ENCODE assay signal across 29 mouse cellular contexts in the genomic region with DNA sequence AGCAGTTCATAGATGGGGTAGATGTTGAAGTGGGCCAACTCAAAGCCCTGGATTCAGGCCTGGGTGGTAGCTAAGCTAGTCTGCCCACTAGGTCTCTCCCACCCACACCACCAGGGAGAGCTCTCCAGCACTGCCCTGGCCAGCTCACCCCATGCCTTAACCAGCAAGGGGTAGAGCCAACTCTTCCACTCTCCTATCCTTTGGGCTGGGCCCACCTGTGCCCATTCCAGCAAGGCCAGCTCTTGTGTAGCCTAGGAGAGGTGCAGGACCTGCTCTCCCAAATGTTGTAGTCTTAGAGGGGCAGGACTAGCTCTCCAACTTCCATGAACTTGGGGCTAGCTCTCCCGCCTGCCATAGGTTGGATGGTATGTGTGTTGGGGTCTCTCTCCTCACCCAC. TPM values are rescaled to one million over a fixed set of nuclear protein-coding genes. Genes with fewer than 3 reads are reported as not detected.
DNase-seq lines count a peak whose midpoint lies in the region; ATAC-seq and TF ChIP-seq lines count a peak whose summit lies in the region.
"Had no signal": no experiment of that assay in that cellular context is flagged by ENCODE, and none has a peak within 500 bp of the region (broad histone marks: within the 10 kb centered on the region; RNA-seq: fewer than 3 reads in every experiment).

No protein-coding gene starts in this region.

- WGBS in heart, embryonic 10.5 days, result 76% methylated on average over 1 of the region's 1 CpGs
- 79% methylated on average over 1 of the region's 1 CpGs for WGBS in heart, embryonic 11.5 days (ENCODE audit: insufficient replicate concordance)
- WGBS in lung, embryonic 14.5 days, result 92% methylated on average over 1 of the region's 1 CpGs
- 96% methylated on average over 1 of the region's 1 CpGs for WGBS in intestine, postnatal 0 days

- H3K4me3 ChIP-seq in heart, embryonic 10.5 days, result no peak overlapping the region
- no peak overlapping the region for H3K4me3 ChIP-seq in heart, embryonic 11.5 days (ENCODE audit: low read depth, low read length)
- no peak overlapping the region for H3K4me3 ChIP-seq in lung, embryonic 14.5 days (ENCODE audit: low read depth, low read length)
- no peak overlapping the region for H3K4me3 ChIP-seq in ES-Bruce4 (ENCODE audit: low read depth, low read length)
- H3K4me3 ChIP-seq in intestine, postnatal 0 days (ENCODE audit: low read depth, low read length), result no peak overlapping the region
- H3K4me3 ChIP-seq: myocyte; stomach, embryonic 15.5 days had no signal

- peak; percentile 62 for DNase-seq in heart, embryonic 10.5 days (ENCODE audit: low spot score)
- no peak for DNase-seq in lung, embryonic 14.5 days
- DNase-seq in lung, postnatal 14 days, result no peak
- DNase-seq: adrenal gland, postnatal 14 days; B cell, adult 2 months; cerebellum, adult 11 months; cerebellum, adult 9-10 months; cerebellum, postnatal 36 days; gastrocnemius, postnatal 10 days; heart, postnatal 4 days; kidney, adult 11 months; kidney, postnatal 25 days; liver, postnatal 0 days; lung, postnatal 10 days; right cerebral cortex, postnatal 14 days; thymus, adult 2 months; thymus, postnatal 36 days had no signal

- H3K36me3 ChIP-seq in heart, embryonic 10.5 days, result peaks cover 4% of the 10 kb centered on the region; the same call in 1 of the 2 replicates
- H3K36me3 ChIP-seq in heart, embryonic 11.5 days (ENCODE audit: control insufficient read depth, insufficient read depth, low read length), result no peaks in the 10 kb centered on the region
- no peaks in the 10 kb centered on the region for H3K36me3 ChIP-seq in lung, embryonic 14.5 days (ENCODE audit: insufficient read depth)
- H3K36me3 ChIP-seq in ES-Bruce4 (ENCODE audit: control insufficient read depth, insufficient read depth, low read length, poor library complexity, severe bottlenecking), result no peaks in the 10 kb centered on the region
- no peaks in the 10 kb centered on the region for H3K36me3 ChIP-seq in intestine, postnatal 0 days (ENCODE audit: control insufficient read depth, insufficient read depth)
- H3K36me3 ChIP-seq: heart, embryonic 12.5 days; kidney, embryonic 15.5 days; liver, embryonic 12.5 days; midbrain, embryonic 10.5 days; neural tube, embryonic 13.5 days; stomach, embryonic 15.5 days had no signal

- no peaks in the 10 kb centered on the region for H3K9me3 ChIP-seq in heart, embryonic 10.5 days
- no peaks in the 10 kb centered on the region for H3K9me3 ChIP-seq in heart, embryonic 11.5 days (replicated peaks; ENCODE audit: control insufficient read depth, low read length)
- no peaks in the 10 kb centered on the region for H3K9me3 ChIP-seq in lung, embryonic 14.5 days (ENCODE audit: low read depth, low read length)
- H3K9me3 ChIP-seq in ES-Bruce4 (replicated peaks; ENCODE audit: control insufficient read depth, insufficient read depth, low read length, poor library complexity, severe bottlenecking), result peaks cover 27% of the 10 kb centered on the region
- no peaks in the 10 kb centered on the region for H3K9me3 ChIP-seq in intestine, postnatal 0 days (ENCODE audit: control insufficient read depth)
- H3K9me3 ChIP-seq: liver, embryonic 12.5 days; stomach, embryonic 15.5 days had no signal

- H3K27me3 ChIP-seq in heart, embryonic 10.5 days (ENCODE audit: insufficient read depth, poor library complexity, severe bottlenecking), result no peaks in the 10 kb centered on the region
- no peaks in the 10 kb centered on the region for H3K27me3 ChIP-seq in heart, embryonic 11.5 days (ENCODE audit: control insufficient read depth, insufficient read depth, low read length)
- no peaks in the 10 kb centered on the region for H3K27me3 ChIP-seq in lung, embryonic 14.5 days (ENCODE audit: insufficient read depth, low read length)
- H3K27me3 ChIP-seq in ES-Bruce4 (ENCODE audit: control insufficient read depth, insufficient read depth, low read length, poor library complexity, severe bottlenecking), result no peaks in the 10 kb centered on the region
- H3K27me3 ChIP-seq in intestine, postnatal 0 days (replicated peaks; ENCODE audit: control insufficient read depth, insufficient read depth, low read length), result no peaks in the 10 kb centered on the region
- H3K27me3 ChIP-seq: heart, embryonic 12.5 days; kidney, embryonic 15.5 days; neural tube, embryonic 13.5 days; stomach, embryonic 15.5 days had no signal

- H3K27ac ChIP-seq in heart, embryonic 10.5 days, result peak overlapping the region; percentile 74; the same call in 1 of the 2 replicates
- no peak overlapping the region for H3K27ac ChIP-seq in heart, embryonic 11.5 days (ENCODE audit: low read depth, low read length)
- no peak overlapping the region for H3K27ac ChIP-seq in lung, embryonic 14.5 days (ENCODE audit: low read depth)
- no peak overlapping the region; the same call in 1 of the 2 replicates for H3K27ac ChIP-seq in ES-Bruce4 (ENCODE audit: insufficient read depth, low read length)
- H3K27ac ChIP-seq in intestine, postnatal 0 days (ENCODE audit: low read depth, low read length), result no peak overlapping the region
- H3K27ac ChIP-seq: hindbrain, embryonic 14.5 days; kidney, embryonic 15.5 days; liver, embryonic 12.5 days; neural tube, embryonic 13.5 days; stomach, embryonic 15.5 days had no signal

- 0 out of 2 replicates have a peak, but pooled peaks have one; percentile 5 for TF ChIP-seq CTCF in lung, embryonic 14.5 days (IDR thresholded peaks at IDR 0.05; ENCODE audit: low read depth)
- peak; percentile 1 for TF ChIP-seq CTCF in ES-Bruce4 (IDR thresholded peaks at IDR 0.05; ENCODE audit: low read depth, low read length)
- TF ChIP-seq CTCF in intestine, postnatal 0 days (IDR thresholded peaks at IDR 0.05; ENCODE audit: low read depth), result peak; percentile 2; the same call in 1 of the 2 replicates

- no peak for TF ChIP-seq POLR2A in ES-Bruce4 (IDR thresholded peaks at IDR 0.05; ENCODE audit: insufficient read depth, low read length)

- H3K4me1 ChIP-seq in heart, embryonic 10.5 days, result peaks cover 21% of the 10 kb centered on the region; the same call in 1 of the 2 replicates
- H3K4me1 ChIP-seq in heart, embryonic 11.5 days (ENCODE audit: control insufficient read depth, insufficient read depth, low read length), result no peaks in the 10 kb centered on the region
- no peaks in the 10 kb centered on the region for H3K4me1 ChIP-seq in lung, embryonic 14.5 days (ENCODE audit: insufficient read depth)
- H3K4me1 ChIP-seq in ES-Bruce4 (ENCODE audit: control insufficient read depth, insufficient read depth, low read length), result peaks cover 6% of the 10 kb centered on the region
- H3K4me1 ChIP-seq in intestine, postnatal 0 days (replicated peaks; ENCODE audit: control insufficient read depth, insufficient read depth, low read length), result 0 out of 2 replicates have a peak, but pooled peaks cover 2% of the 10 kb centered on the region
- H3K4me1 ChIP-seq: stomach, embryonic 15.5 days had no signal

- no peak overlapping the region for H3K9ac ChIP-seq in heart, embryonic 11.5 days (ENCODE audit: low read depth, low read length)
- H3K9ac ChIP-seq in lung, embryonic 14.5 days, result no peak overlapping the region
- 0 out of 2 replicates have a peak overlapping the region, but pooled peaks have one; percentile 33 for H3K9ac ChIP-seq in ES-Bruce4 (ENCODE audit: low read depth, poor library complexity, severe bottlenecking)
- no peak overlapping the region for H3K9ac ChIP-seq in intestine, postnatal 0 days (ENCODE audit: low read depth, low read length)
- H3K9ac ChIP-seq: heart, embryonic 12.5 days; hindbrain, embryonic 14.5 days; kidney, embryonic 15.5 days; liver, embryonic 12.5 days; liver, postnatal 0 days; stomach, embryonic 15.5 days had no signal

- H3K4me2 ChIP-seq in heart, embryonic 11.5 days, result no peak overlapping the region
- H3K4me2 ChIP-seq in lung, embryonic 14.5 days, result no peak overlapping the region
- no peak overlapping the region for H3K4me2 ChIP-seq in intestine, postnatal 0 days (replicated peaks; ENCODE audit: low read depth)

- ATAC-seq in heart, embryonic 11.5 days (replicated peaks; ENCODE audit: insufficient number of reproducible peaks, low FRiP score, low TSS enrichment), result no peak
- ATAC-seq in lung, embryonic 14.5 days (ENCODE audit: insufficient read depth), result no peak
- ATAC-seq in intestine, postnatal 0 days, result 0 out of 2 replicates have a peak, but pooled peaks have one; percentile 7
- no peak for ATAC-seq in erythroid progenitor cell, adult 5-6 weeks (replicated peaks; ENCODE audit: low FRiP score, poor library complexity, severe bottlenecking)
- ATAC-seq: liver, embryonic 12.5 days; liver, postnatal 0 days had no signal

- TF ChIP-seq EP300 in ES-Bruce4 (IDR thresholded peaks at IDR 0.05; ENCODE audit: insufficient read depth, low read depth, low read length), result no peak

RNA-seq across cellular contexts. Expression of a gene that starts 18.4 kb away (rescaled TPM):
- polyA plus RNA-seq in heart, embryonic 10.5 days (2016; fragmentation: Nextera tagmentation; extraction: Ambion mirVana), result 37.7 and 42.4 TPM in 2 replicates
- 43.1 and 49.7 TPM in 2 replicates for polyA plus RNA-seq in heart, embryonic 11.5 days (2014; fragmentation: Nextera tagmentation; extraction: Ambion mirVana)
- 48.3 and 56.1 TPM in 2 replicates for polyA plus RNA-seq in lung, embryonic 14.5 days (2014; fragmentation: Nextera tagmentation; extraction: Ambion mirVana)
- polyA plus RNA-seq in ES-Bruce4 (2011; ENCODE audit: insufficient read depth, insufficient read length, low read depth, missing spikeins), result 110 and 114 TPM in 2 replicates
- 8.6 and 9.4 TPM in 2 replicates for polyA plus RNA-seq in intestine, postnatal 0 days (2015; fragmentation: Nextera tagmentation; extraction: Ambion mirVana)
- 260 and 305 TPM in 2 replicates for total RNA-seq in erythroid progenitor cell, adult 5-6 weeks (2015; ENCODE audit: low replicate concordance)
- total RNA-seq in erythroid progenitor cell, adult 5-6 weeks (2017; ENCODE audit: low replicate concordance), result 311 and 332 TPM in 2 replicates
